Mouse (Mus musculus): Measurements from ENCODE around the gene Hcrt.
A peak's percentile ranks its signal among the peaks of the same experiment; 100 is the strongest.

Hcrt gene

DNA sequence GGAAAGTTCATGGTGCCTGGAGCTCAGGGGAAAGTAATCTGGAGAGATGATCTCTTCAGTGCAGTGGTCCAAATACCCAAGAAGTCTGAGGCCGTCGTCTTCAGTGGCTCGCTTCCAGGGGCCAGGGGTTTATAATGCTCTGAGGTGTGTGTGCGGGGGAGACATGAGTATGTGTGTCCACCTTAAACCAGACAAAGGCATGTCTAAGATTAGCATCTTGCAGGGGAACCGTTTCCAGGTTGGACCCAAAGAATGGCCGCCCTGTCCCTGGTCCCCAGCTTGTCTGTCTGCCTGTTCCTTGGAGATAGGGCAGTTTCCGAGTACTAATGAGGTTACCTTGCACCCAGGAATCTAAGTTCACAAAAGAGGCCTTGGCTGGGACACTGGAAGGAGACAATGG, at the start of gene Hcrt:
TSS of gene Hcrt (minus strand) at position 101 of the 400 bp plus-strand sequence.
- DNase-seq (ENCODE audit: low spot score) = no peak

DNA sequence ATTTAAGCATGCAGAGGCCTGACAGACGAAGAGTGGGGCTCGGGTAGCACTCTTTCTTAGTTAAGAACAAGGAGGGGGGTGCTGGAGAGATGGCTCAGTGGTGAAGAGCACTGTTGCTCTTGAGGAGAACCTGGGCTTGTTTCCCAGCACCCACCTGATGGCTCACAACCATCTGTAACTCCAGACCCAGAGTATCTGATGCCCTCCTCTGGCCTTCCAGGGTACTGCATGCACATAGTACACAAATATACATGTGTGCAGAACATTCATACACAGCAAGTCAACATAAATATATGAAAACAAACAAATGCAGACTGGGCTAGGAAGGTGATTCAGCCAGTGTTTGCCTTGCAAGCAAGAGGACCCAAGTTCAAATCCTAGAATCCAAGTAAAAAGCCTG, 48.4 kb upstream of the Hcrt start:
- DNase-seq (ENCODE audit: low spot score) = no peak

DNA sequence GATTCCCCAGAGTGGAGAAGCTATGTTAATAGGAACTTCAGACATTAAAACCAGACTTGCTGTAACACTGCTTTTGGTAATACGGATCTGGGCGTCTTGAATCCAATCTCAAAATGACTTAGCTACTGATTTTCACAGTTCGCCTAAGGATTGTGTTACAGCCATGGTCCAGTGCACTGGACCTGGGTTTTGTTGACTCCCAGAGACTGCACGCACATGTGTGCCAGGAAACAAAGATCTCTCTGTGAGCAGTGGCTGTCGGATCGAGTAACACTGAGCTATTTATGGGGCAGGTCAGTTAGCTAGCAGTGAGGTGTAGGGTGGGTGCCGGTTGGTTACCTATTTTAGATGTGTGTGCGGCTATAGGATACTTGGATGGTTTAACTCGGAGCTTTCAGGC, 47.8 kb upstream of the Hcrt start:
- no peak for DNase-seq (ENCODE audit: low spot score)

DNA sequence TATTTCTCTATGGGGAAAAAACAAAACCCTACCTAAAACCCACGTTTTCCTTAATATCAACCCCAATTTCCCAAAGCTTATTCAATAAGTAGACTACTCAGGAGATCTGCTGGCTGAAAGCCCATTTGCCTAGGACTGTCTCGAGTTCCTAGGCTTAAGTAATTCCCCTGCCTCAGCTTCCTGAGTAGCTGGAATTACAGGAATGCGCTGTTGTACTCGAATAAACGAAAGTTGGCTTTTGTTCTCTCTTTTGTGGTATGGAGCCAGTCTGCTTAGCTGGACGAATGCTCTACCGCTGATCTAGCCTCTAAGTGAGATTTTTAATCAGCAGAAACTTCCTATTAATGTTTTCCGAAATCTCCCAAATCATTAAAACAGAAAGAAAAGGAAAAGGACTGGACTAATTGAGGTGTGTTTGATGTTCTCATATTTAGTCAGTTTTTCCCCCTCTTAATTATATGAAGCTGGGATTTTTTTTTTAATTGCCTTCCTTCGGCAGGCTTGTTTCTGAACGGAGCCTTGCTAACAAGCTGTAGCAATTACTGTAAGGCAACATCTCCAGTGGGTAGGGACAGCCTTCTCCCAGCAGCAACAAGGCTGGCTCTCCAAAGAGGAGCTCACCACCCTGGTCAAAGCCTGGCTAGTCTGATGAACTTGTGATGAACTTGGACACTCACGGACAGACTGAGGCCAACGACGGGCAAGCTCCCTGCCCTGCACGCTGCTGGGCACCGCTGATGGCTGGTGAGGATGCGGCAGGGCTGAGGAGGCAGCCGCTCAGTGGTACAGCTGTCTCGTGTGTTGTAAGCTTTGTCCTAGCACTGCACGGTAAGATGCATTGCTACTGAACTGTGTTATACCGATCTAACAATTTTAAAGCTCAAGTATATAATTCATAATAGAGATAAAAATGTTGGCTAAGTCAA, 43.9 kb upstream of the Hcrt start:
- no peak for DNase-seq (ENCODE audit: low spot score)

DNA sequence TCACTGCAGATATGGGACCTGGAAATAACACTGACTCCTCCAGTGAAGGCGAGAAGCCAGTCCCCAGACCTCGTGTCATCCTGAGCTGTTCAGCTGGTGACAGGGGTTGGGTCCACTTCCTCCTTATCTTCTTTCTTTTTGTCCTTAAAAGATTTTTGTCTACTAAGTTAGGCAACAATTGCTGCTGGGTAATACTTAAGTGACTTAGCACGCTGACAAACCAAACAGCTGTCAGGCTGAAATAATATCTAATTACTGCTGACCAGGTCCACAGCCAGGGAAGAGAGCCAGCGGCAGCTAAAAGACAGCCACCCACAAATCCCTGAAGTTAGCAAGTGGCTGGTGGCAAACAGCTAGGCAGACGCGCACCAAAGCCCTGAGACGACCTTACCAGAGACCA, 42.8 kb upstream of the Hcrt start:
- no peak for DNase-seq (ENCODE audit: low spot score)

DNA sequence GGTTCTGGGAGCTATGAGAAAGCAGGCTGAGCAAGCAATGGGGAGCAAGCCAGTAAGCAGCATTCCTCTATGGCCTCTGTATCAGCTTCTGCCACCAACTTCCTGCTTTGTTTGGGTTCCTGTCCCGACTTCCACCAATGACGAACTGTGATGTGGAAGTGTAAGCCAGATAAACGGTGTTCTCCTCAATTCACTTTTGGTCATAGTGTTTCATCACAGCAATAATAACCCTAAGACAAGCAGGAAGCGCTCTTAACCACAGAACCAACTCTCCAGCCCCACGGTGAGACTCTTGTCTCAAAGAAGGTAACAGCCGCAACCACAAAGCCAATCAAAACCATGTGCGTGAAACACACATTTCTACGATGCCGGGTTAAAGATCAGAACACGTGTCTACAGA, 41.7 kb upstream of the Hcrt start:
- DNase-seq (ENCODE audit: low spot score) = no peak

DNA sequence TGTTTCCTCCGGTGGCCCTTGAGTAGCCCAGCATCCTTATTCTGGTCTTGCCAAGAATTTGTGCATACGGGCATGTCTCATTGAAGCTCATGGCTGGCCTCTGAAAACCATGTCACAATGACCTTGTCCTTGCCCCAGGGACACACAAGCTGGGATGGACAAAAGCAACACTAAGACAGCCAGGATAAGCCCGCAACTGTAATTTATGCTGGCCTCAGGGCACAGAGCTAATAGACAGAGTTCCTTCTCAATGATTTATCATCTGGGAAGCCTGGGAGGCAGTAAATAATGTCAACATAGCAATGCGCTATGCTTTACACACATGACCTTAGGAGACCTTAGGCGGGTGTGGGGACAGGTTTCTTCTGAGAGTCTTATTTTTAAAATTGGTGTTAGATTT, 36.7 kb upstream of the Hcrt start:
- no peak for DNase-seq (ENCODE audit: low spot score)

DNA sequence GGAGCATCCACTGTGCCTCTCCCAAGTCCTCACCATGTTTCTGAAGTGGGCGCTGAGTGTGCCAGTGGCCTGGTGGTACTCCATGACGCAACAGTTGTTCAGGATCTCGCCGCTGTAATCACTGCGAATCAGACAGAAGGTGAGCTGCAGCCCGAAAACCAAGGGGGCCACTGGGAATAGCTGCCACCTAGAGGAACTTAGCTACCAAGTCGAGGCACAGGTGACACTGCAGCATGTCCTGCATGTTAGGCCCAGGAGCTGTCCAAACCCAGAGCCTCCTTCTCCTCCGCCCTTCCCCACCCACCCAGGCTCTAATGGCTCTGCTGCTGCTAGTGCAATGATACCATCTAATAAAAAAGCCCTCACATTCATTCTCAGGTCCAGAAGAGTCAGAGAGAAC, 33.9 kb upstream of the Hcrt start:
- DNase-seq (ENCODE audit: low spot score) = no peak

DNA sequence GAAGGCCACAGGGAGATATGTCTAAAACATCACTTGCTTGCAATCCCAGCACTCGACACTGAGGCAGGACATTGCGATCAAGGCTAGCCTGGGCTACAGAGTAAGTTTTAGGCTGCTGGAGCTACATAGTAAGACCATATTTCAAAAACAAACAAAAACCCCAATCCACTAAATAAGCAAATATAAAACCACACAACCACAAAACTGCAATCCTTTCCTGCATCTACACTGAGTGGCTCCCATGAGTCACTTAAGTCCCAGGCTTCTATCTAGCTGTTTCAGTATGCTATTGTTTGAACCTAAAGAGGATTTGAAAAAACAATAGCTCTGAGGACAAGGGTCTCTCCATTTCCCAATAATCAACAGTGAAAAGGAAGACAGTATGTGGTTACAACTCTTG, 32.7 kb upstream of the Hcrt start:
- no peak for DNase-seq (ENCODE audit: low spot score)

DNA sequence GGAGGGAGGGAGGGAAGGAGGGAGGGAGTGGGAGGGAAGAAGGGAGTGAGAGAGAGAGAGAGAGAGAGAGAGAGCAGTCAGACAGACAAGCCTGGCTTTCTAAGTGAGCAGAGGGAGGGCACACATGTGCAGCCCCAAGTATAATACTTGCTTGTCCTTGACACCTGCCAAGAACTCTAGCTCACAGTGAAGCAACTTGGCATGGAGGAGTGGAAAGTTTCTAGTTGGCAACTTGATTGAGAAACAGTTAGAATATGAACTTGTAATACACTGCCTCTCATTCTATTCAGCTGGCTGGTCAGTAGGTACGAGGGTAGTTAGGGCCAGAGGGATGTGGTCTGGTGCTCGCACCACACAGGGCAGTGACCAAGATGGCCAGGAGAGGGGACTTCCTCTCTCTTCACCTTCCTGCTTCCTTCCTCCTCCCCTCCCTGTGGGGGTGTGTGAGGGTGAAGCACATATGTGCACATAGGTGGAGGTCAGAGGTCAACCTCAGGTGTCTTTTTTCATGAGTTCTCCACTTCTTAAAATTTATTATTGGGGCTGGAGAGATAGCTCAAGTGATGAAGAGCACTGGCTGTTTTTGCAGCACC, 28.8 kb upstream of the Hcrt start:
- DNase-seq (ENCODE audit: low spot score) = no peak

DNA sequence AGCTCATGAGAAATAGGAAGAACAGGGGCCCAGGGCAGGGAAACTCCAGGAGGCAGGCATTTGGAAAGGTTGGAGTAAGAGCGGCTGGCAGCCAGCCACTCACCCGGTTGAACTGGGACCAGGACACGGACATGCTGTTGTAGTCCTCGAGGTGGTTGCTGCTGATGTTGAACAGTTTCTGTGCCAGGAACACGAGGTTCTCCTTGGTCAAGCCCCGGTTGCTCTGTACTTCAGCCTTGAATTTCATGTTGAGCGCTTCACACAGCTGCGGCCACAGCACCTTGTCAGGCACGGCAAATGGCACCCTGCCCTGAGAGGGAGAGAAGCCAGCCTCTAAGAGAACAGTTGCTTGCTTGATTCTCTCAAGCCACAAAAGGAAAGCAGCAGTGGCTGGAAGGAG, 27.9 kb upstream of the Hcrt start:
- DNase-seq (ENCODE audit: low spot score) = peak; percentile 28

DNA sequence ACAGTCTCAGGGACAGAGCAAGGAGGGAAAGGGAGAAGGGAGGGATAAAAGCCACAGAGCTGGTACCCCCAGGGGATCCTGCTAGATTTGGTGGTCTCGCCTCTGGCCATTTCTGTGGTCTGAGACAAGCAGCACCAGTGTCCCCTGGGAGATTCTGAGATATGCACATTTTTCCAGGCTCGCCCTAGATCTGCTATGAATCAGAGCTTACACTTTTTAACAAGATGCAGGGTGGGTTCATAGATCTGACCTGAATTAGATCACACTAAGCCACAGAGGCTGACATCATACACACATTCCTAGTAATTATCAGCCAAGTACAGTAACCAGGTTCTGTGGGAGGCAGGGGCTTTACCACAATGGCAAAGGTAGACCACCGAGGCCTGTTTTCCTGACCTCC, 27.0 kb upstream of the Hcrt start:
- no peak for DNase-seq (ENCODE audit: low spot score)

DNA sequence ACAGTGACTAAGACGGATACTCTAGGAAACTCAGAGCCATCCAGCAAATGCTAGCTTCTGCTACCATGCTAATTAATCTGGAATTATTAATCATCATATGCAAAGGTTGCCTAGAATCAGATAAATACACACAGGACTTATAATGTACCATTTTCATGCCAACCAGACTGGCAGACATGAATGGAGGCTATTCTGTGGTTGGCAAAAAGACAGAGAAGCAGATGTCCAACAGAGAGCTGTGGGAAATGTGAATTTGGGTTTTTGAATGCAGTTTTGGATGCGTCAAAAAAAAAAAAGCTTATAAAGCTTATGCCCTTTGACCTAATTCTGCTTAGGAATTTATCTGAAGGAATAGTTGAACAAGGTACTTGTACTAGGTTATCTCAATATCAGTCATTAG, 23.0 kb upstream of the Hcrt start:
- no peak for DNase-seq (ENCODE audit: low spot score)

DNA sequence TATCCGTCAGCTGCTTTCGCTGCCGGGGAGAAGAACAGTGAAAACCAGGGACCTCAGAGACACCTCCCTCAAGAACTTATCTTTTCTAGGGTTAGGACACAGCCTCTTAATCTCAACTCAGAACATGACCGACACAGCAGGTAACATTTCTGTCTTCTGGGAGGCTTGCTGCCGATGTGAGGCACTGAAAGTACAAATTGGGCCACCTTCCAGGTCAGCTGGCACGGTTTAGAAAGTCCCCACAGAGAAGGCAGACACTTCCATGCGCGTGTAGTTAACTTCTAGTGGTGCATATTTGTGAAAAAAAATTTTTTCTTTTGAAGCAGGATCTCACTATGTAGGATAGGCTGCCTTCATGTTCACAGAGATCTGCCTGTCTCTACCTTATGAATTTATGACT, 21.6 kb upstream of the Hcrt start:
- DNase-seq (ENCODE audit: low spot score) = no peak

DNA sequence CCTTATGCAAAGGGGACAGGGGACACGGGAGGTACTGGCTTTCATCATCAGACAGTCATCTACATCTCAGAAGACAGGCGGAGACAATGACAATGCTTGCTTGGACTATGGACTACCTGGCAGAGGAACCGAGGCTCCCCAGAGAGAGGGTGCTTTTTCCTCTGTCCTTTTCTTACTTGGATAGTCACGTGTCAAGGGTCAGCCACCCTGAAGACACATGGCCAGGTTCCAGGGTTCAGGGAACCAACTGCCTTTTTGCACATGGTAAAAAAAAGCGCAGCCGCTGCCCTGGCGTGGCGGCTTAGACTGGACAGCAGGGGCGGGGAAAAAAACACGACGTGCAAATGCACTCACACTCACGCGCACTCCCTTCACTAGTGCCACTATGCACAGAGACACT, 19.8 kb upstream of the Hcrt start:
- no peak for DNase-seq (ENCODE audit: low spot score)

DNA sequence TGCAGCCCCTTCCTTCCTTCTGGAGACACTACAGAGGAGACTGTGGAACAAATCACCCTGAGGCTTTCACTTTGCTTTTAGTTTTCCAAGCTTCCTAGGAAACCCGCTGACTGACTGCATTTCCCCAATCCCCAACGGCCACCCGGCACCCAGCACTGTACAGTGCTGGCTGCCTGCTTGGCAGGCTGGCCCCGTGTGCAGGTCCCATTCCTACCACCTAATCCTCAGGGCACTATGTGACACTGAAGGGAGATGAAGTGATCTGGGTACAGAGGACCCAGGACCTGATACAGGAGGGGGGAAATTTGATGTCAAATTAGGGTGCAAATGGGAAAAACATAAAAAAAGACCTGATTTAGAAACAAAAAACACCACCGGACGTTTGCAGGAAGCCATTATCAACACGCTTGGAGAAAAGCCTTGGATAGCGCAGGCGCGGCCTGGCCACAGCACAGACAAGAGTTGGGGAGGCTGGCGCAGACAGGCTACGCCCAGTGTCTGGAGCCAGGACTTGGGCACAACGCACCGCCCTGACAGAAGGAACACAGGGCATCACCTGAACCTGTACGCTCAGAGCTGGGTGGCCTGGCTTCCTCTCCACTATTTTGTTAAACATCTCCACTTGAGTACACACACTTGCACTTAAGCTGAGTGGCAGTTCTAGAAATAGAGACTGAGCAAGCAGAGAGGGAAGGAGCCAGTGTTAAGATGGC, 19.2 kb upstream of the Hcrt start:
- DNase-seq (ENCODE audit: low spot score) = no peak

DNA sequence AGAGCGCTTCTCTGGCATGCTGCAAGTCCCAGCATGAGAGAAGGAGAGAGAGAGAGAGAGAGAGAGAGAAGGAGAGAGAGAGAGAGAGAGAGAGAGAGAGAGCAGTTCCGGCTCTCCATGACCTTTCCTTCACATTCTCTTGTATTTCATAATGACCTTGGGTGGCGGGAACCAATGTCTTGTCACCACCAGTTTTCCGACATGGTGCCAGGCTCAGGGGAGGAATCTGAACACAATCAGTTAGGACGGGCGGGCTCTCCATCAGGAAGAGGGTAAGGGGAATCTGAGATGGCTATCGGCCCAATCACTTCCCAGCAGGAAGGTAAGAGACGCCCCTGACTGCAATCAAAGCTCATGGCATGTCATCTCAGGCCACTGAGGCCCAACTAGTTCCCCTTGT, 17.5 kb upstream of the Hcrt start:
- DNase-seq (ENCODE audit: low spot score) = no peak

DNA sequence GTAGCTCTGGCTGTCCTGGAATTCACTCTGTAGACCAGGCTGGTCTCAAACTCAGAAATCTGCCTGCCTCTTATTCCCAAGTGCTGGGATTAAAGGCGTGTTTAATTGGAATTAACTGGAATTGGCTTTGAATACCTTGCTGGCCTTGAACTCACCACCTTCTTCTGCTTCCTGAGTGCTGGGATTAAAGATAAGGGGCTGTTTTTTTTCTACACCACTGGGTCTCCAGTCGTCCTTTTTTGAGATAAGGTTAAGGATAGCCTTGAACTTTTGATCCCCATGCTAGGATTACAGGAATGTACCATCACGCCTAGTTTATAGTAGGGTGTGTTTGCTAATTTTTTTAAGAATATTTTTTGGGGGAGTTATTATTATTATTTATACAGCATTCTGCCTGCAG, 15.3 kb upstream of the Hcrt start:
- DNase-seq (ENCODE audit: low spot score) = no peak

DNA sequence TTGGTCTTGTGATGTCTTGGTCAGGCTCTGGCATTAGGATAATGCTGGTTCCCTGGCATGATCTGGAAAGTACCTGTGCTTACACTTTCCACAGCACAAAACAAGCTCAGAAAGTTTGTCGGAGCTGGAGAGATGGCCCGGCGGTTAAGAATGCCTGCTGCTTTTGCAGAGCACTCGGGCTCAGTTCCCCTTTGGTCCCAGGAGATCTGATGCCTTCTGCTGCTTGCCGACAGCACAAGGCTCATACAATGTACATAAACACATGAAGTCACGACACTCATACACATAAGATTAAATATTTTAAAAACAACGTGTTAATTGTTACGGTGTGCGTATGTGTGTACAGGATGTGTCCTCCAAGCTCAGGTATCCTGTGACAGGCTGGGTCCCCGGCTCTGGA, 13.2 kb upstream of the Hcrt start:
- no peak for DNase-seq (ENCODE audit: low spot score)

DNA sequence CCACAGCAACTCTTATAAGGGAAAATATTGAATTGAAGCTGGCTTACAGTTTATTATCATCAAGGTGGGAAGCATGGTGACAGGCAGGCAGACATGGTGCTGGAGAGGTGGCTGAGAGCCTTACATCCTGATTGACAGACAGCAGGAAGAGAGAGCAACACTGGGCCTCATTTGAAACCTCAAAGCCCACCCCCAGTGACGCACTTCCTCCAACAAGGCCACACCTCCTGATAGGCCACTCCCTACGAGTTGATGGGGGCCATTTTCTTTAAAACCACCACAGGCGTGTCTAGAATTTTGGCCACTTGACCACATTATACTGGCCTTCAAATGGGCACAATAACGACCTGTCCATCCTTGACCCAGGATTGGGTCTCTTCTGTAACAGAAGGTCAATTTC, 11.5 kb upstream of the Hcrt start:
- DNase-seq (ENCODE audit: low spot score) = no peak

DNA sequence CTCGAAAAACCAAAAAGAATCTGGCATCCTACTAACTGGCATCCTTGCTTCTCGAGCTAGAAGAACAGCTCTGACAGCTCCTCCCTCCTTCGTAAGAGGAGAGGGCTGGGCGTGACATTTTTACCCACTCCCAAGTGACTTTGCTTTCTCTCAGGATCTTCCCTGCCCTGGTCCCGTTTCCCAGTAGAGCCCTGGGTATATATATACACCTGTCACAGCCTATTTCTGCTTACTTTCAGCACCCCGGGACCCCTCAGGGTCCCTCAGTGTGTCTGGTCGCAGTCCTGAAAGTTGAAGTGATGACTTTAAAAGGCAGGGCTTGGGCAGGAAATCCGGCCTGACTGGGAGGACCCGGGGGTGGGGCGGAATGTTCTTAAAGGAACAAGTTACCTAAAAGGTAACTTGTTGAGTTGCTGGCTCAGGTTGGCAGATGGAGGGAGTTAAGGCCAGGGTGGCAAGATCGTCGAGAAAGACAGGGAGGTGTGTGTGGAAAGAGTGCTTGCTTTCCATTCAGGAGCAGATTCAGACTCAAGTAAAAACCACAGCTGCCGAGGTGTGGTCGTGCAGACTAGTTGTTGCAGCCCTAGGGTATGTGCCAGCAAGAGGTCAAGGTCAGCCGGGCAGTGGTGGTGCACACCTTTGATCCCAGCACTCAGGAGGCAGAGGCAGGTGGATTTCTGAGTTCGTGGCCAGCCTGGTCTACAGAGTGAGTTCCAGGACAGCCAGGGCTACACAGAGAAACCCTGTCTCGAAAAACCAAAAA, 8.1 kb upstream of the Hcrt start, which contains the start of gene Ghdc:
TSS of gene Ghdc (minus strand) at position 312 of the 763 bp plus-strand sequence.
- peak; percentile 61 for DNase-seq (ENCODE audit: low spot score)

DNA sequence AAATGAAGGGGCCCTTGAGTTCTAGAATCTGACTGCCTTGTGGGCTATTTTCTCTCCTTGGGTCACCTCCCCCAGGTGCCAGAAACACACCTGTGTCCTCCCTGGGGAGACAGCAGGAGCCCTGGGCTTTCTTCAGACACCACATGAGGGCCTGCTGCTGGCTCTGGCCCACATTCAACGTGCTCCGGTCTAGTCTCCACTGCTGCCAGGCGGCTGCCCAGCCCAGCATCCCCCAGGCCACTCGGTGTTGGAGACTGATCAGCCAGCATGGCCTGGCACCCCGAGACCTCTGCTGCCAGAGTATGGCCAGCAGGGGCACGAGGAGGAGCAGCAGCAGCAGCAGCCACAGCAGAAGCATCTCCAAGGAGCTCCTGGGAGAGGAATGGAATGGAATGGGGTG, 7.2 kb upstream of the Hcrt start:
- no peak for DNase-seq (ENCODE audit: low spot score)

Measured in ovary, postnatal 14 days (tissue).